Mouse (Mus musculus) effector memory CD4-positive, alpha-beta T cell, adult 5 months (primary cell): Measurements from ENCODE around the gene Ankrd33b. TPM values are rescaled to one million over a fixed set of nuclear protein-coding genes. Genes with fewer than 3 reads are reported as not detected.

Experiments used
- polyA plus RNA-seq: library from polyadenylated mRNA; unstranded; fragments of 100-300 nt; shearing (Covaris generic); gene quantifications from one replicate; pipeline ENCODE4 v1.2.1, GENCODE M21; 2017

Ankrd33b gene
- polyA plus RNA-seq: 0.76 TPM

DNA sequence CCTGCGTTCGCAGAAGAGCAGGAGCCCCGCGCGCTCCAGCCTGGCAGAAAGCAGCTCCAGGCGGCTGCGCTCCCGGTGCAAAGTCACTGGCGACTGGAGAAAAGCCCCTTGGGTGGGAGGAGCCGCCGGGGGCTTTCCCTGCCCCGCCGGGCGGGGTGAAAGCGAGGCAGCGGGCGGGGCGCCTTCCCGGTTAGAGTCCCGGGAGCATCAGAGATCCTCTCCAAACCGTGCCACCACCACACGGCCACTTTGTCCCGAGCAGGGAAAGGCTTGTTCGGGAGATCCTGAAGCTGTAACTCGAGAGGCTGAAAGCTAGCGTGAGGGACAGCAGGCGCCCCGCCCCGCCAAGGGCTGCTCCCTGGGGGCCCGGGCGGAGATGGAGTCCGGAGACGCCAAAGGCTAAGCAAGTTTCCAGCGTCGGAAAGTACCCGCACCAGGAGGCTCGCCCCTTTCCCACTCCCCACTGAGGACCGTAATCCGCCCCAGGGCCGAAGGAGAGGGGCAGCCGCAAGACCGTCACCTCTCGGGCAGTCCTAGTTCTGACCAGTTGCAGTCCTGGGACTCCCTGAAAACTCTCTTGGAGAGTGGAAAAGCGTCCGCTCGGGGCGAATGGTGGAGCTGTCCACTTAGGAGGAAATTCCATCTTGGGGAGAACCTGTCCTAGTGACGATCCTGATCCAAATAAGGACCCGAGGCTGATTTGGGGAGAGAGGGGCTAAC is at the start of gene Ankrd33b:
Gene Ankrd33b, minus strand, starts transcription at position 246 of the 720 bp plus-strand sequence.

Other genes starting within 250 kb of the Ankrd33b start
- gene Dap, start 143.4 kb downstream of the Ankrd33b start, polyA plus RNA-seq: 59.6 TPM
- 0.92 TPM for gene Ropn1l, start 86.0 kb upstream of the Ankrd33b start, polyA plus RNA-seq
- gene March6, start 163.3 kb upstream of the Ankrd33b start, polyA plus RNA-seq: 11.4 TPM
- not detected for gene Cmbl, start 197.7 kb upstream of the Ankrd33b start, polyA plus RNA-seq
- gene Cct5, start 234.1 kb upstream of the Ankrd33b start, polyA plus RNA-seq: 278 TPM
- gene Fam173b, start 234.1 kb upstream of the Ankrd33b start, polyA plus RNA-seq: 9.9 TPM